Mouse (Mus musculus) embryonic fibroblast, embryonic 13.5 days (primary cell): ENCODE results near the gene Gm1110.

Experiments used
- CTCF ChIP-seq: IDR thresholded peaks from 2 replicates; pipeline ENCODE4 v1.5.1; 2011; ENCODE audit warnings: mild to moderate bottlenecking, control low read depth, low read length, moderate library complexity, borderline replicate concordance; ENCODE audit not compliant: insufficient read depth
- POLR2A ChIP-seq: IDR thresholded peaks from 2 replicates; pipeline ENCODE4 v1.6.1; 2011; ENCODE audit warnings: low read depth, mild to moderate bottlenecking, control low read depth, low read length, moderate library complexity

DNA sequence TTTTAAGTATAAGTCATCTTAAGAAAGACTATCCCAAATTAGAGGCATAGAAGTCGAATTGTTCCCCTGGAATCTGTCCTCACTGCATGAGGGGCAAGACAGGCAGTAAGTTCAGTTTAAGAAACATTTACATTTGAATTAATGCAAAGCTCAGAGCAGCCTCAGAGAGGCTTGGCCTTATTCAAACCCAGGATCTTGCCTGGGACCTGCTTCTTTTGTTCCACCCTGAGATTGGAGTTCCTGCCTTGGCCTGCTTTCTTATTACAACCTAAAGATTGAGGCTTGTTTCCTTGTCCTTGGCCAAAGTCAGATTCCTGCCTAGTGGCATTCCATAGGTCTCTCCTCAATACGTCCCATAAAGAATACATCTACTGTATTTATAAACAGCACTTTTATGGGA lies 24.9 kb upstream of the Gm1110 start:
- no peak for TF ChIP-seq CTCF
- TF ChIP-seq POLR2A, result no peak
